Mouse (Mus musculus) WW6 (cell line): ENCODE data around the gene Gm45837.

Source experiments
- DNase-seq: peaks from one replicate; pipeline ENCODE4 v3.0.0-alpha.2; 2013; ENCODE audit warnings: low read depth, low spot score

Gene Gm45837

DNA sequence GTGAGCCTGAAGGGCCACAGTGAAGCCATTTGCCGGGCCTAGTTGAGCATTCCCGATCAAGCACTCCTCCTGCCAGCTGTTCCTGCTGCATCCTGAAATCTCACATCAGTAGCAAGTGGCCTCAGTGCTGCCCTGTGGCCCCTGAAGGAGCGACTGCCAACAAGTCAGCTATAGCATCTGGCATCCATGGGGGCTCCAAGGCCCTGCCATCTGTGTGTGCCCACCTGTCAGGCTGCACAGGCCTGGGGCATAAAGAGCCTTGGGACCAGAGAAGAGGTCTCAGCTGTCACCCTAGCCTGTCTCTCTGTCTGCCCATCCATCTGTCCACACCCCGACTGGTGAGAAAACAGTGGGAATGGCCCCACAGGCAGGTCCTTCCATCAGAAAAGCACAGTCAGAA is 54.2 kb downstream of the Gm45837 start:
- no peak for DNase-seq

DNA sequence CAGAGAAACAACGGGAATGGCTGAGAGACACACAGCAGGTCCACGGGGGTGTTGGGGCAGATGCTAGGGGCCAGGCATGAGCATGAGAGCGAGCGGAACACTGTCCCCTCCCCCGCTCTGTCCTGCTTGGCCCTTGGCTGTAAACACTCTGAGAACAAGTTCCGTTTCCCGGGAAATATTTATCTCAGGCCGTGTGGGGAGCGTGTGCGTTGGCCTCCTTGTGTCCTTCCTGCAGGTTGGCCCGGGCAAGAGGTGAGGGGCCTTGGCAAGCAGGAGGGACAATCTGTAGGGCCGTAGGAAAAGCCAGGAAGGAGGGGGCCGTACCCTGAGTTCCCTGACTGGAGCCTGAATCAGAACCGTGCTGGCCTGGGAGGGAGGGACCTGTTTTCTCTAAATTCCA is 54.7 kb downstream of the Gm45837 start:
- no peak for DNase-seq

DNA sequence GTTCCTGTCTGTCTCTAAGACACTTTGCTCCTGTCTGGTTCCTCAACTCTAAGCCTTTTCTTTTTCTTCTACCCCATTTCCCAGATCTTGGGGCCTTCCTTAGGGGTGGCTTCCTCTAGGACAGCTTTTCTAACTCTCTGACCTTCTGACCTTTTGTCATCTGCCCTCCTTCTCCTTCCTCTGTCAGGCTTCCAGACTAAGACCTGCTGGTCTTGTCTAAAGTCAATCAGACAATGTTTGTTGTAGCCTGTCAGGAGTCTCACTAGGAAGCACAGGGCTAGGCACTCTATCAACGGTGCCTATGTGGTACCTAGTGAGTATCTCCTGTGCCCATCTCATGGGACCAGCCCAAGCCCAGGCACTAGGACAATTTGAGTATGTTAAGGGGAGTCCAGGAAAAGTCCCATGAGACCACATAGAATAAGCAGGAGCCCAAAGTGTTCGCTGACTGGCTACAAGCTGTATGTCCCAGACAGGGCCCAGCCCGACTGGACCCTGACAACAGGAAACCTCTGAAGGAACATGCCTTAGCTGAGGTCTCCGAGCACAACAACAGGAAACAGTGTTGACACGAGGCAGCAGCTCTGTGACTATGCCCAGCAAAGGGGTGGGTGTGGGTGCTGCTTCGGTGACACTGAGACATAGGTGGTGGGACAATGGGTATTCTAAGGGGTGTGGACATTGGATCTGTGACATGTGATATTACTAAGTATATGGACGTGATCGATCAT is 55.3 kb downstream of the Gm45837 start:
- no peak for DNase-seq

DNA sequence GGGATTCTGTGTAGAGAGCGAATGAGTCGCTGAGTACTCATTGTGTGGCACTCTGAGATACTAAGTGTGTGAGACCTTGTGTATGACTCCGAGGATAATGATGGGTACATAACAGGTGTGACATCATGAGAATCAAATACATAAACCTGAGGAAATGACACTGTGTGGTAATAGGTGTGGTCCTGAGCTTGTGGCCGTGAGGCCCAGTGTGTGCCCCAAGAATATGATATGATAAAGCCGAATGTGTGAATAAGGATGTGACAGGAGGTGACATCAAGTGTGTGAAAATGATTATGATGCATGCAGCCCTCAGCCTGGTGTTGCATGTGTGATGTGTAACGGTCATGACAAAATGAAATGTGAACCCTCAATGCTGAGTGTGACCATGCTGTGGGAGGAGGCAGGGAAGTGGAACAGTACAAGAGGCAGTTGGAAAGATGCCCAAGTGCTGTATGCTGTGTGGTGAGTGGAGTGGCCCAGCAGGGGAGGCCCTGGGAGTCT is 55.9 kb downstream of the Gm45837 start:
- DNase-seq, result no peak

DNA sequence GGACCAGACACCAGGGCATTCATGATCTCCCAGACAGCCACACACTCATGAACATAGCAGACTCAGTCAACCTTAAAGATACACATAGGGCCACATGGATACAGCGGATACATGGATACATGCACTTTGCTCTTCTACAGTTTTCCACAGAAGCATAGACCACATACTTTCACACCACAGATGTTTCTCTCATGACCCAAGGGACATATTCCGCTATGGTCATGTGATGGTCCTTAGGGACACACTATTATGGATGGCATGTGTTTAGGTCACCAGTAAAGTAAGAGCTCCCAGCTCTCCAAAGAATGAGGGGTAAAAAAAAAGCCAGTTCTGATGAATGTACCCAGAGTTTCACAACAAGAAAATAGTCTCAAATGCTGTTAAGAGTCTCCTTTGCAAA is 60.7 kb downstream of the Gm45837 start:
- DNase-seq, result no peak

DNA sequence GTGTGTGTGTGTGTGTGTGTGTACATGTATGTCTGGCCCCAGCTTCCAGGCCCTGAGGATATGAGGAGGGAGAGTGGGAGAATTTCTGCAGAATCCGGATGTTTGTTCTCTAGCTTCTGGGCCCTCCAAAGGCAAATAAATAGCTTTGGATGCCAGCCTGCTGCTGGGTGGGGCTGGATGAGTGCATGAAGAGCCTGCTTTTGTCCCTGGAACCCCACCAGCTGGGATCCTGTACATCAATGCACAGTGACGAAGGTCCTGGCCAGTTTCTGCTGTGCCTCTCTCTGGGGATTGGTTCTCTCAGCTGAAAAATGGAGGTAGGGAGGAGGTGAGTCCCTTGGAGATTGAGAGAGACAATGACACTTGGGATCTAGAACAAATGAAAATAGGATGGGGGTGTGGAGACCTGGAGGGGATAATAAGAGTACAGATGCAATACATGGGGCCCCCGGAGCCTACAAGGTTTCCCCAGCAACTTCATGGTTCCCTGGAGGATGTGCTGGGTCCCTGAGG is 61.3 kb downstream of the Gm45837 start:
- DNase-seq, result no peak

DNA sequence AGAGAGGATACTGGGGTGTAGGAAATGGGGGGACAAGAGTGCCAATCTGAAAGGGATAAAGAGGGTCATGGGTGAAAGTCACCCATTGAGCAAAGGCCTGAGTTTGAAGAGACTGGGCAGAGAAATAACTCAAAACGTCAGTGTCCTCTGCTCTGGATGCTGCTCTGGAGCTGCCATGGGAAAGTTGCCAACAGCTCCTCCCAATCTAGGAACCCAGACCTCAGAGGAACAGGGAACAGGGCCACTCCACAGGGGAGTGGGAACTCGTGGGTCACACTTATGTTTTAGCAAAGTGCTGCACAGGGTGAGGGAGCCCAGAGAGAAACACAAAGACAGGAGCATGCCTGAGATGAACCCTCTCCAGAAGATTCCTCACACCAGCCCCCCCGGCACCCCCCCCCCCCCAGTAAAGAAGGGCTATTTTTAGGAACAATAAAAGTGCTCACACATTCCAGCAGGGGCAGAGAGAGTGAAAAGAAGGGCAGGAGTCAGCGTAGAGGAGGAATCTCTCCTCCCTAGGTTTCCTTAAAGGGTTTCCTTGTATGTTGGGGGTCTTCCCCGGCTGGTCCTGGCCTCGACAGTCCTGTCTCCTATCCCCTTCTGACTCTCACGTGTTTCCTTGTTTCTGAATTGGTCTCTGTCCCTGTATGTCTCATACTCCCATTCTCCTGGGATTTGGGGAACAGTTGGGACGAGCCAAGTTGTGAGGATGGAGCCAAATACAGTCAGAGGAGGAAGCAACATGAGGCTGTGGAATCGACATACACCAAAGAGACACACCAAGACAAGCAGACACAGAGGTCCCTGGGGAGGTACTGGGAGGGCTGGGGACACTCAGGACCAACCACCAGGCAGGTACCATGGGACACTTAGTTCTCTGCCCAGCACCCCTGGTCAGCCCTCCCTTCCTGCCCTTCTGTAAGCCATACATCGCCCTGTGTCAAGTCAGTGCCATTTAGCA is 62.2 kb downstream of the Gm45837 start:
- DNase-seq, result no peak

DNA sequence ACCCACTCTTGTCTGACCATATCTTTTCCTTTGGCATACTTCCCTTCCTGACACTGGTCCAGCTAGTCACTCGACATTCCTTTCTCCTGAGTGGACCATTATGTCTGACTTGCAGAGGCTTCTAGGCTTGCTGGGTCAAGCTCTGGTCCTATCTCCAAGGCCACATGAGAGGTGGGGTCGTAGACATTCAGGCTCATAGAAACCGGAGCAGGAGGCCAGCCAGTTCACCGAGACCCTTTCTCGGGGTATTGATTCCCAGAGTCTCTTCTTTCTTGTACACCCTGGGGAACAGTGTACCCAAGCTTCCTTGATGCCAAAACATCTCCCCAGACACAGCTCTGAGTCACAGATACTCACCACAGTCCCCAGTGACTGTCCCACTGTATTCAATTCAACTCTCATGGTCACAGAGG is 63.7 kb downstream of the Gm45837 start:
- no peak for DNase-seq

DNA sequence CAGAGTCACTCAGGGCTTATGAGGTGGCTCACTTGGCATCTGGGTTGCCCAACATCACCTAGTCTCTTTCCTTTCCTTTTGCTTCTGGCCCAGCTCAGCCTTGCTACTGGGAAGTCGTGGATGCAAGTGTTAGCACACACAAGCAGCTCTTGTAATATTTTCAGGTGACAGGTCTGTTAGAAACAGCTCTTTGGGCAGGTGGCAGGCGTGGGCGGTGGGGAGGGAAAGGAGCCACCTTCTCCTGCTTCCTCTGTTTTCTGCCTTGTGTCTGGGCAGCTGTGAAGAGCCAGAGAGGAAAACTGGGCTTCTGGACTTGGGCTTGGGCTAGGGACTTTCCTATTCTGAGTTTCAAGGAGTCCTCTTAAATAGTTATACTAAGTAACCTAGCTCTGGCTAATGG is 65.3 kb downstream of the Gm45837 start:
- DNase-seq, result no peak

DNA sequence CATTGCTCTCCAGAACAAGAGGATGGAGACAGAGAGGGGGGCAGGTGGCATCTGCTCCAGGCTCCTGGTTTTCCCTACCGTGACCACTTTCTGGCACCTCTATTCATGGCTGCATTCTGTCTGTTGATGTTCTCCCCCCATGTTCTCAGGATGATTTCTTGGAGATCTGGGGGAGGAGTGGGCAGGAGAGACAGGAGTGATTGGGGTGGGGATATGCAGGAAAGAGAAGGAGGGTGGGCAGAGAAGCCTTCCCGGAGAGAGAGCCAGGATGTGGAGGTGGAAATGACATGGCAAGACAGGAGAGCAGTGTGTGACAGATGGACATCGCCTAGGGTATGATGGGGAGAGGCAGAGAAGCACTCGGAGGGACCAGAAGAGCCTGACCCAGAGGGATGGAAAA is 65.8 kb downstream of the Gm45837 start:
- DNase-seq, result no peak

DNA sequence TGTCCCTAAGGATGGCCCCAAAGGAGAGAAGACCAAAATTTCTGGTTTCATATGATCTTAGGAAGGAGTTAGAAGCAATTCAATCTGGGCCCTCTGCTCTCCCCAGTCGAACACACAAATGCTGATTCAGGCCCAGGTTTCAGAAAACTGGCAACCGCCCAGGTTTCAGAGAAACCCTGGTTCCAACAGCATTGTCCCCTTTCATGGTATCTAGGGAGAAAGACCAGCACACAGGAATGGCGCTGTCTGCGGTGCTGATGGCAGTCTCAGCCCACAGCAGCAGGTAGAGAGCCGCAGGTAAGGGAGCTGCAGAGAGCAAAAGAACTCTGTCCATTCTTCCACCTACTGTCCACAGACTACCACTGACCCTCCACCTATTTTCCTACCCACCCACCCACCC is 66.5 kb downstream of the Gm45837 start:
- DNase-seq, result no peak

DNA sequence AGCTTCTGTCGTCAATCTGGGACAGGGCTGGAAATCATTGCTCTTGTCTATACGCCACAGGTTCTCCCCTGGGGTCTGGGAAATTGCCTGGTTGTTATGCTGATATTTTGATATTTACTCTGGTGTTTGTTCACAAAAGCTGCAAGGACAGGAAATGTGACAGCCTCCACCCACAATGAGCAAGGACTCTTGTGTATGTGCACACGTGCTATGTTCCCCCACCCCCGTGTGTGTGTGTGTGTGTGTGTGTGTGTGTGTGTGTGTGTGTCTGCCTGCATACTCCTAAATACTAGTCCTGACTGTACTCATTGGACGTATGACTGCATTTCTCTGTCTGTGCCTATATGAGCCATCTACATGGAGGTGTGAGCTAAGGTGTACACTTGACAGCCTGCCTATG is 67.4 kb downstream of the Gm45837 start:
- DNase-seq, result no peak

DNA sequence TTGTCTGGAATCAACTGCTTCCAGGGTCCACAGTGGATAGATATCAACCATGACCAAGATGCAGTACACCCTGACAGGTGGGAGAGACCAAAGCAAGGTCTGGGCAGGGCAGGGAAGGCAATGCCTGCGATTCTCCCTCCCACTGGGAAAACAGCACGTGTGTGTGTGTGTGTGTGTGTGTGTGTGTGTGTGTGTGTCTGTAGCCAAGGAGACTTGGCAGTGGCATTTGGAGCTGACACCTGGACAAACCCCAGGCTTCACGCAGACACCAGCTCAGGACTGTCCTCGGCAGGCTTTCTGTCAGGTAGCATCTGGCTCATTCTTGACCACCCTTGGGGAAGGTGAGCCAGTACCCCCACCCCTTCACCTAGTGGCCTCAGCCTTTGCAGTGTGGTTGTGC is 69.2 kb downstream of the Gm45837 start:
- no peak for DNase-seq

DNA sequence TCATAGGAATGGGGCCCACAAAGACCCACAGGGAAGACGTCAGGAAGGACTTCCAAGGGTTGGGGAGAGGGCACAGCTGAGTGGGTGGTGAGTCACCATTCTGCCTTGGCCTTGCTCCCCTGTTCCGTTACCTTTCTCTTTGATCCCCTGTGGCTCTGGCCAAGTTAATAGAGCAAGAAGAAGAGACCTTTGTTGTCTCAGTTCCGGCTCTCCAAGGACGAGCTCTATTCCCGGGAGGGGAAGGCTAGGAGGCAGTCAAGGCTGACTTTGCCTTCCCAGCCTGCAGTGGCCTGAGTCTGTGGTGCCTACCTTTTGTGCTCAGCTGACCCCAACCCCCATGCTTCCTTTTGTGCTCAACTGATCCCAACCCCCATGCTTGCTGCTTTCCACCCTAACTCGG is 70.0 kb downstream of the Gm45837 start:
- no peak for DNase-seq

DNA sequence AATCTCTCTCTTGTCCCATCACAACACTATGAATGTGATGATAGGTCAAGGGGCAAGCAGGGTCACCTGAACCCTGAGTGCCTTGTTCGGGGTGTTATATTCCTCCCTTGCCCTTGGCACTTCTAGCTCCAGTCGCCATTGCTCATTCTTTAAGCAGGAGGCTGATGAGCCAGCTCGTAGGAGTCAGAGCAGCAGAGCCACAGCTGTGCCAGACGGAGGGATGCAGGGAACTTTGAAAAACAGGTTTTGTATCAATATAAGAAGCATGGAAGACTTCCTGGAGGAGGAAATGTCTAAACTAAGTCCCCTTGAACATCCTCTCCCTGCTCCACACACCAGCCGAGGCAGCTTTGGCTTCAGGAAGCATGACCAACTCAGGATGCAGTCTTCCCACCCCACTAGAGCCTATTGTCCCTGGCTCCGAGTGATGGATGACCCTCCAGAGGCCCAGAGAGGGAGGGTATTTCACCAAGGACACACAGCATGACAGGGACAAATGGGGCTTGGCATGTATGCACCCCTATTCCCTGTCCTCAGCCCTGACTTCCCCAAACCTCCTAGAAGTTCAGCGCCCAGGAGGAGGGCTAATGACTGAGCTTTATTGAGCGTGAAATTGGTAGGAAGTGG is 71.3 kb downstream of the Gm45837 start:
- no peak for DNase-seq

DNA sequence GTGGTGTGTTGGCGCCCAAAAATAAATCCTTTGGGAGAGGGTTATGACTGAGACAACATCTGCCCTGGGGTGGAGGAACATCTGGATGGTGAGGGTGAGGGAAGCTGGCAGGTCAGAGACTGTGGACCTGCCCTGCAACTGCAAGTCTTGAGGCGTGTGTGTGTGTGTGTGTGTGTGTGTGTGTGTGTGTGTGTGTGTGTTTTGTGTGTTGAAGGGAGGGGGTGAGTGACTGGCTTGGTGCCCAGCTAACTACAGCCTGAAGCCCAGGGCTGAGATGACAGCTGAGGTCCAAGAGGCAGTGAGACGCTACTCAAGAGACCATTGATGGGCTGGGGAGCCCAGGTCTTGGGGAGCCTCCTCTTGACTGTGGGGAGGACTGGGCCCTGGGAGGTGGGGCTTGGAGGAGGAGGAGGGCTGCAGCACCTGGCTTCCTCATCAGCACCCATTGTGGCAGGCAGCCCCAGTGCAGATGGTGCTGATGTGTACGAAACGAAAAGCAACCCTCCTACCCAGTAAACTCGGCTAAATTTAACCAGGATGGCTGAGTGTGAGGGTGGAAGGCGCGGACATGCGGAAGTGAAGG is 71.9 kb downstream of the Gm45837 start:
- no peak for DNase-seq

DNA sequence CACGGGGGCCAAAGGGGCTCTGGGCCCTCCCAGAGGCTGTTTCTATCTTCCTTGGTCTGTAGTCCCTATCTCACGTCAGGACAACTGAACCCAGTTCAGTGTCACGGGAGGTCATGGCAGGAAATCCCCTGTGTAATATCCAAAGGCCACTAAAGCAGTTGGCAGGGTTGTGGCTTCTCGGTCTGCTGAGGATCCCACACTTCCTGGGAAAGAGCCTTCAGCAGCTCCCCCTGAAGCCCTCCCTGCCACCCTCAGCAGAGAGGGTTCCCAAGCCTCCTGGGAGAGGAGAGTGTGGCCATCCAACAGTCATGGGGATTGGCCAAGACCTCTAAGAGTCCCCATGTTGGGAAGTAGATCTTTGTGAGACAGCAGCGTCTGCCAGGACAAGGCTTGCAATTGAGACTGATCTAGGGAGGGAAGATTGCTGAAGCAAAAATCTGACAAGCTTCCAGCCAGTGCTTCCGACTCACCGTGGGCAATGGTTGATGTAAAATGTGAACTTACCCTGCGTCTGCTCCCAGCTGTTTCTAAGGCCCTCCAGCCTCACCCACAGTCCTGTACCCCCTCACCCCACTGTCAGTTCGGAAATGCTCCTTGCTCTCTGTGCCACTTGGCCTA is 72.9 kb downstream of the Gm45837 start:
- no peak for DNase-seq

DNA sequence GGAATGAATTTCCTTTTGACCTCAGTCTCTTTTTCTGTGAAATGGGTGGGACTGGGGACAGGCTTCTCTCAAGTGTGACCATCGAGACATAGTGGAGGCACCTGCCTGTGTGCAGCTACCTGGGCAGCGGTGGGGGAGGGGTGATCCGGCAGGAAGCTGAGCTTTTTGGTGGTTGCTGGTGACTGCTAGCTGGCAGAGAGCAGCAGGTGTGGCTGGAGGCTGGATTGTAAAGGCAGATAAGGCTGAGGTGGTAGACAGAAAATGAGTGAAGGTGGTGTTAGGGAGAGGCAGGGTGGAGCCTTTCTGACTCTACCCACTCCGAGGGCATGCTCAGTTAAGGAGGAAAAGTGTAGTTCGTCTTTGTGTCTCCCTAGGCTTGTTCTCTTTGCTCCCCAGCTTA is 76.4 kb downstream of the Gm45837 start:
- no peak for DNase-seq

DNA sequence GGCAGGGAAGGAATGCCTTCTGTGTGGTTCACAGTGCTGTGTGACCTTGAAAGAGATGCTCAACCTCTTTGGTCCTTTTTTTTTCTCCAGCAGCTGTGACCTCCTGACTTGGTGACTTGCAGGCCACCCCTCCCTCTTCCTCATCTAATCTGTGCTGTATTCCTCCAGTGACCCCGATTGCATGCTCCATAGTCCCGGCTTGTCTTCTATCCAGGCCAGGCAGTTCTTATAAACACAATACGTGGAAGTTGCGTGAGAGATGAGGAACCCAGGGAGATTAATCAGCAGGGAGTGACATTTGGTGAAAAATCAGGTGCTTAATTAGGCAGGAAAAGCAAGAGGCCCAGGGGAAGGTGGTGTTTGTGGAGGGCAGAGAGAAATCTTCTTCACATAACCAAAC is 80.3 kb downstream of the Gm45837 start:
- no peak for DNase-seq

DNA sequence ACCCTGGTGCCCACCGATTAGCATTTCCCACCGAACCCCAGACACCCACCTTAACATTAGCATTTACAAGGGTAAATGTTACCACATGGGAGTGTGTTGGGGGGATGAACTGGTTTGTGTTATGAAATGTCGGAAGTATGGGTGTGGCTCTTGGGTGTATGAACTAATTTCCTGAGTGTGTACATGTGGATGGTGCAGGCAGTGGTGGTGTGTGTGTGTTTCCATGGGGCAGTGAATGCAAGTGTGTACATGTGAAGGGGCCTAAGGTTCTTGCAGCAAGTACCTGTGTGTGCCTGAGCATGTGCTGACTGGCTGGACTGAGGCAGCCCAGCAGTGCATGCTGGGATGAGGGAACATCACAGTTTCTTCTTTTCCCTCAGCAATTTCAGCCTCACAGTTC is 87.7 kb downstream of the Gm45837 start:
- DNase-seq, result no peak

DNA sequence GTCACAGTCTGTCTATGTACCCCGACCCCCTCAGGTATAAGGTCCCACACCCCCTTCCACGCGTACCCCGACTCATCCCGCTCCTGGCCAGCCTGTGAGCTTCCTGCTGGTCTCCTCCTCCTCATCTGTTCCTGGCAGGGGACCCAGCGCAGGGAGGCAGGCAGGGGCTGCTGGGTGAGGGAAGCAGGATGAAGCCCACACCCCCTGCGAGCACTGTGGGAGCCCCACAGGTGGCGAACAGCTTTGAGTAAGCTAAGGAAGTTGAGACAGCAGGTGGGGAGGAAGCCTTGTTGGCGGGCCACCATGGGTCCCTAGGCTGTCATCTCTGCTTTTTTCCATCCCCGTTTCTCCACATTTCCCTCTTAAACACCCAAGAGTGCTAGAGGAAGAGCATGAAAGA is 88.6 kb downstream of the Gm45837 start:
- no peak for DNase-seq
